Mouse (Mus musculus): ENCODE results near the gene Plxnd1. TPM values are rescaled to one million over a fixed set of nuclear protein-coding genes. Genes with fewer than 3 reads are reported as not detected.

Plxnd1 gene
- polyA plus RNA-seq, 1 experiment: 24.2 TPM

DNA sequence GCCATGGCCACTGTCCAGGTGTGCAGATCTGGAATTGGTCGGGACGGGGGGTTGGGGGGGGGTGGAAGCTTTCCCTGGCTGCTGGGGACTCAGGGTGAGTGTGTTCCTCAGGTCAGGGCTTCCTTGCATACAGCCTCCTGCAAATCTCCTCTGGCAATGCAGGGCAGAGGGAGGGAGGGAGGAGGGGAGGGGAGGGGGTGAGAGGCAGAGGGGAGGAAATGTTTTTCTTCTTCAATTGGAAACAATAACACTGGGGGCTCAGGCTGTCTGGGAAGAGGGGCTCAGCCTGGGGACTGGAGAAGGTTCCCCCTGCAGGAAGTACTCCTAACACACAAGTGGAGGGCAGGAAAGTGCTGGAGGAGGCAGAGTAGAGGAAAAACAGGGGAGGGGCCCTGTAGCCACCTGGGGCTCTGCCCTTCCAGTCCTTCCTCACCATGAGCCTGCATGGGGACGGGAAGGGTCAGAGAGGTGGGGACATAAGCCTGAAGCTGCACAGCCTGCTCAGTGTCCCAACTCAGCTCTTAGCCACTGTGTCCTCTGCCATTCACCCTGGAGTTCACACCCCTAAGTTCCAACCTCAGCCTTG, 3.0 kb upstream of the Plxnd1 start:
- WGBS: 49% methylated on average over 3 of the region's 3 CpGs
- no peak for TF ChIP-seq POLR2A (IDR thresholded peaks at IDR 0.05; ENCODE audit: borderline replicate concordance, insufficient read depth, low read length)
- no peak for TF ChIP-seq CTCF (IDR thresholded peaks at IDR 0.05; ENCODE audit: borderline replicate concordance, insufficient read depth, low read depth, low read length)
- Histone ChIP-seq H3K27me3 (ENCODE audit: control insufficient read depth, insufficient read depth, low read length) (no peaks in the 10 kb centered on the region), H3K27ac (ENCODE audit: insufficient read depth, low read length) (no peak overlapping the region), H3K4me3 (replicated peaks; ENCODE audit: insufficient read depth, low read depth, low read length) (no peak overlapping the region), H3K4me1 (ENCODE audit: control insufficient read depth, insufficient read depth, low read length) (peaks cover 9% of the 10 kb centered on the region)
- no peak for DNase-seq

DNA sequence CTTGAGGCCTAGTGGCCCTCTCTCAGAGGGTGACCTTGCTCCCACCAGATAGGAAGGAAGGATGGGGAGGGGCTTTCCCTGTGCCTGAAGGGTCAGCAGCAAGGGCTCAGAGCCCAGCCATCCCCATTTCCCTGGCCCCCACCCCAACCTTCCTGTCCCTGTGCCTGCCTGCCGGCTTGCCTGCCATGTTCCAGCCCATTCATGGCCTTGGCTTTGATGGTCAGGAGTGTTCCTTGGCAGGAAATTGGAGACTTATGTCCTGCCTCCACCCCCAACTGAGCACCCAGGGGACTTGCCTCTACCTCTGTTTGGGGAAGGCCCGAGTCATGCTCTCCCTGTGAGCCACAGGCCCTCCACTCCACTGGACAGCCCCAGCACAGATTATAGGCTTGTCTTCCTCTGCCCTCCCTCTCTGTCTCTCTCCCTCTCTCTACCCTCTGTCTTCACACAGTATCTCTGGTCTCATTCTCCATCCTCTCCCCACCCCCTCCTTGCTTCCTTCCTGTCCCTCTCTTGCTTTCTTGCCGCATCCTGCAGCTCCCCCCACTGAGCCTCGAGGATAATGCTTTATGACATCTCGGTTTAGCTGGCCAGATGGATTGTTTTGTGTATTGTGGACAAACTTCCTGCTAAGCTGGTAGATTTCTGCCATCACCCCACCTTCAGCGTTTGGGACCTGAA, 1.5 kb upstream of the Plxnd1 start:
- DNase-seq: no peak
- TF ChIP-seq POLR2A (IDR thresholded peaks at IDR 0.05; ENCODE audit: borderline replicate concordance, insufficient read depth, low read length) (no peak), CTCF (IDR thresholded peaks at IDR 0.05; ENCODE audit: borderline replicate concordance, insufficient read depth, low read depth, low read length) (peak; percentile 40; the same call in 1 of the 2 replicates)
- 42% methylated on average over 6 of the region's 6 CpGs for WGBS
- H3K4me3 ChIP-seq (replicated peaks; ENCODE audit: insufficient read depth, low read depth, low read length): no peak overlapping the region
- no peak overlapping the region for H3K27ac ChIP-seq (ENCODE audit: insufficient read depth, low read length)
- no peaks in the 10 kb centered on the region for H3K27me3 ChIP-seq (ENCODE audit: control insufficient read depth, insufficient read depth, low read length)
- H3K4me1 ChIP-seq (ENCODE audit: control insufficient read depth, insufficient read depth, low read length): peaks cover 9% of the 10 kb centered on the region

DNA sequence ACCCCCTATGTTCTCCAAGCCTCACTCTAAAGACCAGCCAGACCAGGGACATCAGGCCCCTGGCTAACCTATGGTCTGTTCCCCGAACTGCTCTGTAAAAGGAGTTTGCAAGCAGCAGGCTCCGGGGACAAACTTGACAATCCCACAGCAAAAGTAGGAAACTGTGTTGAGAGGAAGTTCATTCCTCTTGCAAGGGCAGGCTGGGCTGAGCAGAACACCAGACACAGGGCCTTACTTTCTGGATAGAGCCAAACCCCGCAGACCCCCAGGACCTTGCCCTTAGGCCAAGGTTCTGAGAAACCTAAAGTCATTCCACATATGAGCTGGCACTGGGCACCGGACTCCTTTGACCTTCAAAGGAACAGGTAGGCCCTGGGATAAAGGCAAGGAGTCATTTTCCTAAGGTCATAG, 731 bp upstream of the Plxnd1 start:
- Histone ChIP-seq H3K27ac (ENCODE audit: insufficient read depth, low read length) (no peak overlapping the region), H3K27me3 (ENCODE audit: control insufficient read depth, insufficient read depth, low read length) (no peaks in the 10 kb centered on the region), H3K4me1 (ENCODE audit: control insufficient read depth, insufficient read depth, low read length) (peaks cover 9% of the 10 kb centered on the region), H3K4me3 (replicated peaks; ENCODE audit: insufficient read depth, low read depth, low read length) (no peak overlapping the region)
- TF ChIP-seq POLR2A (IDR thresholded peaks at IDR 0.05; ENCODE audit: borderline replicate concordance, insufficient read depth, low read length) (no peak), CTCF (IDR thresholded peaks at IDR 0.05; ENCODE audit: borderline replicate concordance, insufficient read depth, low read depth, low read length) (no peak)
- 88% methylated on average over 4 of the region's 4 CpGs for WGBS
- no peak for DNase-seq

DNA sequence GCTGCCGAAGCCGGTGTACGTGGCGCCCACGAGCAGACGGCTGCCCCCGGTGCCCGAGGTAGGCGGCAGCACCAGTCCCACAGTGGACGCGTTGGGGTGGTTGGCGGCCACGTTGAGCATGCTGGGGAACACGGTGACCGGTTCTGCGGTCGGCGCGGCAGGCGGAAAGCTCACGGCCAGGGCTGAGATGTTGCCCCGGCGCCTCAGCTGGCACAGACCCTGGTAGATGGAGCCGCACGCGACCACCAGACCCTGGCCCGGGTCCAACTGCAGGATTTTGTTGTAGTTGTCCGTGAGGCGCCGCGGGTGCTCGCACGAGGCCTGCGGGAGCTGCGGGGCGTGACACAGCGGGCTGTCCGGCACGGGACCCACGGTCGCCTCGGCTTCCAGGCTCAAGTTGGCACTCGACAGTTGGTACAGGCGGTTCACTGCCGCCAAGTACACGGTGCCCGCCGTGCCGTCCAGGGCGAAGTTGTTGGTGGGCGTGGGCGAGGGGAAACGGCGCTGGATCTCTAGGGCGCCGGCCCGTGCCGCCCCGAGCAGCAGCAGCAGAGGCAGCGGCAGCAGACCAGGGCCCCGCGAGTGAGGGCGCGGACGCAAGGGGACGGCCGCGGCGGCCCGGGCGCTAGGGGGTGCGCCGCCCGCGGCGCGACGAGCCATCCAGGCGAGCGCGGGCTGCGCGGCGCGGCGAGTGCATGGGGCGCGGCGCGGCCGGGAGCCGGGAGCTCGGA, 494 bp downstream of the Plxnd1 start:
- Histone ChIP-seq H3K4me1 (ENCODE audit: control insufficient read depth, insufficient read depth, low read length) (peaks cover 9% of the 10 kb centered on the region), H3K27me3 (ENCODE audit: control insufficient read depth, insufficient read depth, low read length) (no peaks in the 10 kb centered on the region), H3K27ac (ENCODE audit: insufficient read depth, low read length) (no peak overlapping the region), H3K4me3 (replicated peaks; ENCODE audit: insufficient read depth, low read depth, low read length) (peak overlapping the region; percentile 50)
- under 1% methylated on average over 91 of the region's 93 CpGs for WGBS
- TF ChIP-seq POLR2A (IDR thresholded peaks at IDR 0.05; ENCODE audit: borderline replicate concordance, insufficient read depth, low read length) (no peak), CTCF (IDR thresholded peaks at IDR 0.05; ENCODE audit: borderline replicate concordance, insufficient read depth, low read depth, low read length) (no peak)
- DNase-seq: peak in 1 of 2 experiments; percentile 44

GRCm38 (mm10) chr6:115993463-115994145, 1.2 kb downstream of the Plxnd1 start:
- Histone ChIP-seq H3K4me1 (ENCODE audit: control insufficient read depth, insufficient read depth, low read length) (peaks cover 9% of the 10 kb centered on the region), H3K27ac (ENCODE audit: insufficient read depth, low read length) (no peak overlapping the region), H3K27me3 (ENCODE audit: control insufficient read depth, insufficient read depth, low read length) (no peaks in the 10 kb centered on the region), H3K4me3 (replicated peaks; ENCODE audit: insufficient read depth, low read depth, low read length) (peak overlapping the region; percentile 50)
- peak in 1 of 2 experiments; percentile 42 for DNase-seq
- 4% methylated on average over 86 of the region's 86 CpGs for WGBS
- no peak for TF ChIP-seq POLR2A (IDR thresholded peaks at IDR 0.05; ENCODE audit: borderline replicate concordance, insufficient read depth, low read length)
- TF ChIP-seq CTCF (IDR thresholded peaks at IDR 0.05; ENCODE audit: borderline replicate concordance, insufficient read depth, low read depth, low read length): no peak

- no peak for DNase-seq
- Histone ChIP-seq H3K27ac (ENCODE audit: insufficient read depth, low read length) (no peak overlapping the region), H3K4me1 (ENCODE audit: control insufficient read depth, insufficient read depth, low read length) (peaks cover 9% of the 10 kb centered on the region), H3K4me3 (replicated peaks; ENCODE audit: insufficient read depth, low read depth, low read length) (no peak overlapping the region), H3K27me3 (ENCODE audit: control insufficient read depth, insufficient read depth, low read length) (no peaks in the 10 kb centered on the region)
- TF ChIP-seq POLR2A (IDR thresholded peaks at IDR 0.05; ENCODE audit: borderline replicate concordance, insufficient read depth, low read length): no peak
- TF ChIP-seq CTCF (IDR thresholded peaks at IDR 0.05; ENCODE audit: borderline replicate concordance, insufficient read depth, low read depth, low read length): no peak
- 76% methylated on average over 6 of the region's 6 CpGs for WGBS
Measured at GRCm38 (mm10) chr6:115992981-115993380, 1.8 kb downstream of the Plxnd1 start.

DNA sequence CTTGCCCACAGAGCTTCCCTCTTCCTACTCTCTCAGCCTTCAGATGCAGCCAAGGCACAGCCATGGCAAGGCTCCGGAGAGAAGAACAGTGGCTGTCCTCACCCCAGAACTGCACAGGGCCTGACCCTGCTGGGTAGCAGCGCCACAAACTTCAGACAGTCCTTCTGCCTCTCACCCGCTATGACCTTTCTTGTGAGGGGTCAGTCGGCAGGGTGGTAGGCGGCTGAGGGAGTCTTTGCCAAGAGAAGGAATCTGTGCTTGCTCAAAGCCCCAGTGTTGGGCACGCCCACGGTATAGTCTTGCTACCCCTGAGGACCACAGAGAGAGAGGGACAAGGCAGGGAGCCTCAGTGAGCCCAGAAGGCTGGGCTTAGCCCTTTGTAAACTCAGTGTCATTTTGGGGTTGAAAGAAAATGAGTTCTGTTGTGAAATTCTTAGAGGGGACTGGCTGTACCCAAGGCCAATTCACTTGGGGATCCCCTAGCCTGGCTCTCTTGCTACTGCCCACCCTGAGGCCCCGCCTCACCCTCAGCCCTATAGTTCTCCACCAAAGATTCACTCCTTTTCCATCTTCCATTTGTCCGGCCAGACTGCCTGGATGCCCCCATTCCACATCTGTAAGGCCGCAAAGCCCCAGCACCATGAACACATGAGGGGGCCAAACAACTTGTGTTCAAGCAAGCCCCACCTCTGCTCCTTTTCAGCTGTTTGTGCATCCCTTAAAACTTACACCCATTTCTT, 2.8 kb downstream of the Plxnd1 start:
- H3K27me3 ChIP-seq (ENCODE audit: control insufficient read depth, insufficient read depth, low read length): no peaks in the 10 kb centered on the region
- no peak for DNase-seq

More for the DNA sequence above, 2.8 kb downstream of the Plxnd1 start:
- no peak overlapping the region for H3K27ac ChIP-seq (ENCODE audit: insufficient read depth, low read length)
- no peak for TF ChIP-seq CTCF (IDR thresholded peaks at IDR 0.05; ENCODE audit: borderline replicate concordance, insufficient read depth, low read depth, low read length)
- peaks cover 15% of the 10 kb centered on the region for H3K4me1 ChIP-seq (ENCODE audit: control insufficient read depth, insufficient read depth, low read length)
- WGBS: 75% methylated on average over 10 of the region's 10 CpGs
- no peak overlapping the region for H3K4me3 ChIP-seq (replicated peaks; ENCODE audit: insufficient read depth, low read depth, low read length)

Data from cerebellum, adult 2 months (tissue).